Mouse (Mus musculus) limb, embryonic 10.5 days (tissue): ENCODE data around the gene Cda. TPM values are rescaled to one million over a fixed set of nuclear protein-coding genes. Genes with fewer than 3 reads are reported as not detected.

Experiments
- DNase-seq: peaks from one replicate; pipeline ENCODE4 v3.0.0-alpha.2; 2017; ENCODE audit warnings: low spot score
- H3K27ac ChIP-seq: fragments of 300-500 bp; sonication (generic); 2 replicates; pipeline ENCODE4 v1.5.1; 2016; ENCODE audit warnings: mild to moderate bottlenecking
- H3K27me3 ChIP-seq: fragments of 300-500 bp; sonication (generic); 2 replicates; pipeline ENCODE4 v1.6.1; 2016; ENCODE audit warnings: low read depth, mild to moderate bottlenecking; ENCODE audit not compliant: poor library complexity, severe bottlenecking
- H3K36me3 ChIP-seq: fragments of 300-500 bp; sonication (generic); 2 replicates; pipeline ENCODE4 v1.6.1; 2016; ENCODE audit warnings: mild to moderate bottlenecking, moderate library complexity
- H3K4me1 ChIP-seq: fragments of 300-500 bp; sonication (generic); 2 replicates; pipeline ENCODE4 v1.6.1; 2016
- H3K4me3 ChIP-seq: fragments of 300-500 bp; sonication (generic); 2 replicates; pipeline ENCODE4 v1.5.1; 2016; ENCODE audit warnings: mild to moderate bottlenecking, moderate library complexity
- H3K9me3 ChIP-seq: fragments of 300-500 bp; sonication (generic); replicated peaks from 2 replicates; pipeline ENCODE4 v1.6.1; 2016; ENCODE audit warnings: mild to moderate bottlenecking
- WGBS: fragments of 180-500 bp; shearing (Covaris S2); methylation state at CpG from one replicate; pipeline ENCODE4 v1.1.7; 2016; 5-methylcytosine and 5-hydroxymethylcytosine counted together
- polyA plus RNA-seq: library from polyadenylated mRNA; unstranded; fragments of >200 nt; fragmentation: Nextera tagmentation; extraction: Ambion mirVana; gene quantifications from 2 replicates; pipeline ENCODE4 v1.2.1, GENCODE M21; 2016

Cda gene
- polyA plus RNA-seq, 1 experiment from 2014 or later = 4.1 TPM

- DNase-seq = peak; percentile 48
- H3K27me3 ChIP-seq = no peaks in the 10 kb centered on the region
- H3K9me3 ChIP-seq = no peaks in the 10 kb centered on the region
- WGBS = 73% methylated on average over 8 of the region's 8 CpGs
- no peak overlapping the region for H3K4me3 ChIP-seq
- H3K4me1 ChIP-seq = no peaks in the 10 kb centered on the region
- H3K27ac ChIP-seq = no peak overlapping the region
- H3K36me3 ChIP-seq = peaks cover 100% of the 10 kb centered on the region
These were observed 56.2 kb downstream of the Cda start for GRCm38 (mm10) chr4:138311595-138311994.

- Histone ChIP-seq H3K4me3 (no peak overlapping the region), H3K27ac (no peak overlapping the region), H3K27me3 (no peaks in the 10 kb centered on the region), H3K4me1 (peaks cover 7% of the 10 kb centered on the region), H3K9me3 (no peaks in the 10 kb centered on the region), H3K36me3 (peaks cover 91% of the 10 kb centered on the region)
- DNase-seq = no peak
- WGBS = 95% methylated on average over 19 of the region's 19 CpGs
These were observed 57.4 kb downstream of the Cda start for GRCm38 (mm10) chr4:138310311-138310910.

GRCm38 (mm10) chr4:138307739-138308138 is 60.1 kb downstream of the Cda start:
- Histone ChIP-seq H3K4me3 (no peak overlapping the region), H3K27ac (no peak overlapping the region), H3K27me3 (no peaks in the 10 kb centered on the region), H3K36me3 (peaks cover 64% of the 10 kb centered on the region), H3K4me1 (peaks cover 20% of the 10 kb centered on the region), H3K9me3 (no peaks in the 10 kb centered on the region)
- DNase-seq = no peak
- WGBS = 94% methylated on average over 12 of the region's 12 CpGs

GRCm38 (mm10) chr4:138307025-138307424 is 60.8 kb downstream of the Cda start:
- no peak for DNase-seq
- 99% methylated on average over 3 of the region's 3 CpGs for WGBS

GRCm38 (mm10) chr4:138304340-138305104 is 63.3 kb downstream of the Cda start, which contains the start of gene Ddost:
Gene Ddost, plus strand, starts transcription at chr4:138304730.
- peak; percentile 99 for DNase-seq
- peaks cover 32% of the 10 kb centered on the region for H3K36me3 ChIP-seq
- H3K27ac ChIP-seq = peak within 1 kb of the TSS; percentile 91
- no peaks in the 10 kb centered on the region for H3K9me3 ChIP-seq
- H3K27me3 ChIP-seq = no peaks in the 10 kb centered on the region
- under 1% methylated on average over 64 of the region's 64 CpGs for WGBS
- peaks cover 20% of the 10 kb centered on the region for H3K4me1 ChIP-seq
- peak within 1 kb of the TSS; percentile 99 for H3K4me3 ChIP-seq

More at GRCm38 (mm10) chr4:138307025-138307424, 60.8 kb downstream of the Cda start:
- Histone ChIP-seq H3K36me3 (peaks cover 57% of the 10 kb centered on the region), H3K27me3 (no peaks in the 10 kb centered on the region), H3K4me1 (peaks cover 20% of the 10 kb centered on the region), H3K4me3 (no peak overlapping the region), H3K9me3 (no peaks in the 10 kb centered on the region), H3K27ac (no peak overlapping the region)

GRCm38 (mm10) chr4:138303742-138304141 is 64.0 kb downstream of the Cda start:
- whole genome bisulfite sequencing = 17% methylated on average over 18 of the region's 18 CpGs
- H3K9me3 ChIP-seq = no peaks in the 10 kb centered on the region
- H3K27ac ChIP-seq = peak overlapping the region; percentile 91
- H3K36me3 ChIP-seq = peaks cover 24% of the 10 kb centered on the region
- no peak for DNase-seq
- H3K27me3 ChIP-seq = no peaks in the 10 kb centered on the region
- peaks cover 20% of the 10 kb centered on the region for H3K4me1 ChIP-seq
- peak overlapping the region; percentile 99 for H3K4me3 ChIP-seq

- H3K27me3 ChIP-seq = no peaks in the 10 kb centered on the region
- no peak for DNase-seq
- 87% methylated on average over 3 of the region's 3 CpGs for WGBS
- no peak overlapping the region for H3K27ac ChIP-seq
- H3K4me3 ChIP-seq = 0 out of 2 replicates have a peak overlapping the region, but pooled peaks have one; percentile 99
- peaks cover 17% of the 10 kb centered on the region for H3K36me3 ChIP-seq
- H3K9me3 ChIP-seq = no peaks in the 10 kb centered on the region
- peaks cover 20% of the 10 kb centered on the region for H3K4me1 ChIP-seq
These were observed 64.8 kb downstream of the Cda start for GRCm38 (mm10) chr4:138303011-138303410.

GRCm38 (mm10) chr4:138301271-138301780 is 66.5 kb downstream of the Cda start:
- no peak for DNase-seq
- Histone ChIP-seq H3K36me3 (0 out of 2 replicates have a peak, but pooled peaks cover under 1% of the 10 kb centered on the region), H3K4me3 (no peak overlapping the region), H3K4me1 (peaks cover 20% of the 10 kb centered on the region), H3K27ac (no peak overlapping the region), H3K9me3 (no peaks in the 10 kb centered on the region), H3K27me3 (no peaks in the 10 kb centered on the region)
- WGBS = 89% methylated on average over 10 of the region's 10 CpGs

- DNase-seq = no peak
- Histone ChIP-seq H3K27ac (no peak overlapping the region), H3K36me3 (no peaks in the 10 kb centered on the region), H3K27me3 (no peaks in the 10 kb centered on the region), H3K9me3 (no peaks in the 10 kb centered on the region), H3K4me3 (no peak overlapping the region), H3K4me1 (peaks cover 6% of the 10 kb centered on the region; the same call in 1 of the 2 replicates)
- WGBS = 90% methylated on average over 11 of the region's 14 CpGs
These were observed 73.7 kb downstream of the Cda start for GRCm38 (mm10) chr4:138293949-138294550.

- no peak overlapping the region for H3K27ac ChIP-seq
- H3K36me3 ChIP-seq = no peaks in the 10 kb centered on the region
- H3K4me1 ChIP-seq = peaks cover 6% of the 10 kb centered on the region; the same call in 1 of the 2 replicates
- H3K27me3 ChIP-seq = no peaks in the 10 kb centered on the region
- no peak overlapping the region for H3K4me3 ChIP-seq
- WGBS = 84% methylated on average over 18 of the region's 18 CpGs
- DNase-seq = no peak
- H3K9me3 ChIP-seq = no peaks in the 10 kb centered on the region
These were observed 74.4 kb downstream of the Cda start for GRCm38 (mm10) chr4:138293261-138293948.

GRCm38 (mm10) chr4:138292028-138292427 is 75.8 kb downstream of the Cda start:
- 93% methylated on average over 13 of the region's 13 CpGs for WGBS
- Histone ChIP-seq H3K27ac (no peak overlapping the region), H3K27me3 (0 out of 2 replicates have a peak, but pooled peaks cover 4% of the 10 kb centered on the region), H3K4me1 (peaks cover 6% of the 10 kb centered on the region; the same call in 1 of the 2 replicates), H3K36me3 (no peaks in the 10 kb centered on the region), H3K4me3 (no peak overlapping the region), H3K9me3 (no peaks in the 10 kb centered on the region)
- DNase-seq = no peak

GRCm38 (mm10) chr4:138288691-138289090 is 79.1 kb downstream of the Cda start:
- WGBS = 89% methylated on average over 7 of the region's 7 CpGs
- no peaks in the 10 kb centered on the region for H3K36me3 ChIP-seq
- DNase-seq = no peak
- H3K27me3 ChIP-seq = 0 out of 2 replicates have a peak, but pooled peaks cover 4% of the 10 kb centered on the region
- H3K27ac ChIP-seq = no peak overlapping the region
- H3K9me3 ChIP-seq = no peaks in the 10 kb centered on the region
- H3K4me1 ChIP-seq = peaks cover 6% of the 10 kb centered on the region; the same call in 1 of the 2 replicates
- H3K4me3 ChIP-seq = no peak overlapping the region
